Mouse (Mus musculus) intestine, embryonic 16.5 days (tissue): Measurements from ENCODE around the gene Lztfl1. TPM values are rescaled to one million over a fixed set of nuclear protein-coding genes. Genes with fewer than 3 reads are reported as not detected.
"Not testable (repeated sequence)": the region's sequence is repeated elsewhere in the genome, so short reads cannot be mapped to it uniquely, and the experiment has no call there.

Experiments
- ATAC-seq: fragments of 200-750 bp; cut with Nextera tagmentation; 2 replicates; pipeline ENCODE4 v1.8.0; 2017; ENCODE audit warnings: moderate TSS enrichment, moderate library complexity
- H3K27ac ChIP-seq: fragments of 300-500 bp; sonication (generic); 2 replicates; pipeline ENCODE4 v1.5.1; 2014; ENCODE audit warnings: mild to moderate bottlenecking, low read length
- H3K27me3 ChIP-seq: fragments of 300-500 bp; sonication (generic); replicated peaks from 2 replicates; pipeline ENCODE4 v1.6.1; 2014; ENCODE audit warnings: low read length, control low read depth, mixed read lengths; ENCODE audit not compliant: control insufficient read depth, insufficient read depth
- H3K36me3 ChIP-seq: fragments of 300-500 bp; sonication (generic); 2 replicates; pipeline ENCODE4 v1.6.1; 2014; ENCODE audit warnings: low read length, control low read depth; ENCODE audit not compliant: control insufficient read depth, insufficient read depth
- H3K4me1 ChIP-seq: fragments of 300-500 bp; sonication (generic); 2 replicates; pipeline ENCODE4 v1.6.1; 2014; ENCODE audit warnings: low read length, control low read depth, mixed read lengths; ENCODE audit not compliant: control insufficient read depth, insufficient read depth
- H3K4me2 ChIP-seq: fragments of 300-500 bp; sonication (generic); 2 replicates; pipeline ENCODE4 v1.6.1; 2014; ENCODE audit warnings: low read depth, low read length, control low read depth
- H3K4me3 ChIP-seq: fragments of 300-500 bp; sonication (generic); 2 replicates; pipeline ENCODE4 v1.5.1; 2014; ENCODE audit warnings: mild to moderate bottlenecking, low read length
- H3K9ac ChIP-seq: fragments of 300-500 bp; sonication (generic); 2 replicates; pipeline ENCODE4 v1.6.1; 2014; ENCODE audit warnings: low read depth, low read length
- H3K9me3 ChIP-seq: fragments of 300-500 bp; sonication (generic); 2 replicates; pipeline ENCODE4 v1.6.1; 2016; ENCODE audit warnings: low read length, control low read depth; ENCODE audit not compliant: control insufficient read depth
- WGBS: fragments of 180-500 bp; shearing (Covaris S2); extraction: QIAGEN DNeasy Blood & Tissue Kit; methylation state at CpG from one replicate; pipeline ENCODE4 v1.1.7; 2014; 5-methylcytosine and 5-hydroxymethylcytosine counted together
- polyA plus RNA-seq: library from polyadenylated mRNA; unstranded; fragments of >200 nt; fragmentation: Nextera tagmentation; extraction: Ambion mirVana; gene quantifications from 2 replicates; pipeline ENCODE4 v1.2.1, GENCODE M21; 2015

The Lztfl1 gene
- polyA plus RNA-seq, 1 experiment from 2014 or later, result 36.7 TPM

GRCm38 (mm10) chr9:123754333-123754732 is 36.8 kb upstream of the Lztfl1 start:
- ATAC-seq, result no peak
- WGBS, result 87% methylated on average over 4 of the region's 4 CpGs
- Histone ChIP-seq H3K4me3 (no peak overlapping the region), H3K9me3 (no peaks in the 10 kb centered on the region), H3K27ac (no peak overlapping the region), H3K27me3 (no peaks in the 10 kb centered on the region), H3K9ac (no peak overlapping the region), H3K36me3 (no peaks in the 10 kb centered on the region), H3K4me1 (no peaks in the 10 kb centered on the region), H3K4me2 (no peak overlapping the region)

DNA sequence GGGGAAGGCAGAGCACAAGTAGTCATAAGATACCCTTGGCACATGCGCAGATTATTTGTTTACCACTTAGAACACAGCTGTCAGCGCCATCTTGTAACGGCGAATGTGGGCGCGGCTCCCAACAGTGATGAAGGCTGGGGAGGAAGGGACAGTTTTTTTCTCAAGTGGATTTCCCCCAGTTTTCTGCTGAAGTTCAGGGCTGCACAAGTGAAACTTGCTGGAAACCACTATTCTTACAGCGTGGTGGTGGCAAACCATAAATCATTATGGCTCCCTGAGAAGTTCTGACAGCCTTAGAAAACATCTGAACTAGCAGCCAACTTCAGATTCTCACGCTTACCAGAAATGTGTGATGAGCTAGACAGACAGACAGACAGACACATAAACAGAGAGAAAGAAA is 32.2 kb upstream of the Lztfl1 start:
- H3K27ac ChIP-seq, H3K36me3 ChIP-seq, H3K27me3 ChIP-seq, H3K4me3 ChIP-seq, H3K4me1 ChIP-seq, H3K9ac ChIP-seq, H3K4me2 ChIP-seq, H3K9me3 ChIP-seq, ATAC-seq: not testable (repeated sequence)
- WGBS, result 91% methylated on average over 7 of the region's 8 CpGs

DNA sequence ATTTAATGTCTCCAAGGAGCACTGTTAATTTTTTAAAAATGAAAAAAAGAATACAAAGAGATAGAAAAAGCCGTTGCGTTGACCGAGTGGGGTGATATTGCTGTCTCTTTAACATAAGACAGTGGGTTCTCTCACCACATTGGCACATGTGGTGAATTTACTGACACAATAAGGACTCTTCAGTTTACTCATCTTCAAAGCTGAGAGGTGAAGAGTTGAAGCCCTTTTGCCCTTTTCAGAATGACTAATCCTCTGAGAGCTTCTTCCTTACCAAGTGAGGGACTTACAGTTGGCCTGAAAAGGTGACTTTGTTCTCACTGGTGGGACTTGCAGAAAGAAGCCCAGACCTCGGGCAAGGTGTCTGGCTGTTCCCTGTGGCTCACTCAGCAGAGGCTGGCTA is 23.3 kb upstream of the Lztfl1 start:
- Histone ChIP-seq H3K4me2 (no peak overlapping the region), H3K36me3 (no peaks in the 10 kb centered on the region), H3K9me3 (no peaks in the 10 kb centered on the region), H3K27ac (no peak overlapping the region), H3K27me3 (no peaks in the 10 kb centered on the region), H3K9ac (no peak overlapping the region), H3K4me1 (no peaks in the 10 kb centered on the region), H3K4me3 (no peak overlapping the region)
- ATAC-seq, result no peak
- 81% methylated on average over 4 of the region's 4 CpGs for WGBS

GRCm38 (mm10) chr9:123734133-123734532 is 16.6 kb upstream of the Lztfl1 start:
- Histone ChIP-seq H3K27ac (no peak overlapping the region), H3K36me3 (no peaks in the 10 kb centered on the region), H3K4me3 (no peak overlapping the region), H3K4me1 (no peaks in the 10 kb centered on the region), H3K9me3 (no peaks in the 10 kb centered on the region), H3K4me2 (no peak overlapping the region), H3K9ac (no peak overlapping the region), H3K27me3 (no peaks in the 10 kb centered on the region)
- no peak for ATAC-seq
- WGBS, result 74% methylated on average over 3 of the region's 3 CpGs

GRCm38 (mm10) chr9:123731271-123731670 is 13.8 kb upstream of the Lztfl1 start:
- H3K9ac ChIP-seq, result no peak overlapping the region

DNA sequence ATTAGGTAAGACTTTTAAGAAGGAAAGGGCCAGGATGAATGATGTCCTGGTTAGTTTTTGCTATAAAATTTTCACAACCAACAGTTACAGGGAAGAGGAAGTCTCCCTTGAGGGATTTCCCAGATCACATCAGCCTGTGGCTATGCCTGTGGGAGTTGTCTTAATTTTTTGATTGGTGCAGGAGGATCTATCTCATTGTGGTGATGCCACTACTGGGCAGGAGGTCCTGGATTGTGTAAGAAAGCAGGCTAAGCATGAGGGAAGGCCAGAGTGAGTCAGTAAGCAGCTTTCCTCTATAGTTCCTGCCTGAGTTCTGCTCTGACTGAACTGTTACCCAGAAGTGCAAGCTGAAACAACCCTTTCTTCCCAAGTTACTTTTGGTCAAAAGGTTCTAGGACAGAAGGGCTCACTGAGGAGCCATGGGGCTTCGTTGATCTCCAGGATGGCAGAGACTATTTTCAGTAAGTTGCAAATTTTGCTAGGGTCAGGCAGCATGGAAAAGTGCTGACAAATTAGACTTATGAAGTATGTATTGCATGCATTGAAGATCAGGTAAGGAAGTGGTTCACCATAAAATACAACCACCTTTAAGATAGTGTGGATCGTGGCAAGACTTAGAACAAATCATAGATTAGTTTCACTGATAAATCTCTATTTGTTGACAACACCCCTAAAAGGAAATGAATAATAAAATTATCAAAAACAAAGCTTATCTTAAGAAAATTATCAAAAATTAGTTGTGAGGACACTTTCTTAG is 5.4 kb upstream of the Lztfl1 start:
- Histone ChIP-seq H3K27me3 (no peaks in the 10 kb centered on the region; the same call in 1 of the 2 replicates), H3K4me3 (no peak overlapping the region), H3K9ac (no peak overlapping the region), H3K9me3 (no peaks in the 10 kb centered on the region), H3K4me1 (no peaks in the 10 kb centered on the region), H3K36me3 (no peaks in the 10 kb centered on the region), H3K4me2 (no peak overlapping the region), H3K27ac (no peak overlapping the region)
- 68% methylated on average over 2 of the region's 2 CpGs for WGBS
- no peak for ATAC-seq

More at GRCm38 (mm10) chr9:123731271-123731670, 13.8 kb upstream of the Lztfl1 start:
- Histone ChIP-seq H3K27ac (no peak overlapping the region), H3K4me3 (no peak overlapping the region), H3K9me3 (no peaks in the 10 kb centered on the region), H3K4me1 (no peaks in the 10 kb centered on the region), H3K36me3 (no peaks in the 10 kb centered on the region), H3K4me2 (no peak overlapping the region), H3K27me3 (no peaks in the 10 kb centered on the region)
- ATAC-seq, result no peak
- 76% methylated on average over 3 of the region's 3 CpGs for WGBS

DNA sequence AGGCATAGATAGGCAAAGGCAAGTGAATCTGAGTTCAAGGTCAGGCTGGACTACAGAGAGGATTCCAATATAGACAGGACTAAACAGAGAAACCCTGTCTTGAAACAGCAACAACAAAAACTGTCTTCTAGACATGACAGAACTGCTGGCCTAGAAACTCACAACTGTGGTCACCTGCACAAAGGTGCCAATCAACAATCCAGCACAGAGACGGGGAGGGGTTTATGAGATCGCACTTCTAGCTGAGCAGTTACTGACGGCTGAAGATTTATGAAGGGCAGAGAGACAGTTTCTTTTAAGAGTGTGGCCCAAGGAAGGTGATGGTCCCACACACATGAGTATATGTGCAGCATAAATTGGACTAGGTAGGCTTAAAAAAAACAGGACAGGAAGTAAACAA is 1.2 kb downstream of the Lztfl1 start:
- Histone ChIP-seq H3K4me1 (0 out of 2 replicates have a peak, but pooled peaks cover 5% of the 10 kb centered on the region), H3K27me3 (no peaks in the 10 kb centered on the region), H3K36me3 (0 out of 2 replicates have a peak, but pooled peaks cover 2% of the 10 kb centered on the region), H3K27ac (no peak overlapping the region), H3K4me3 (no peak overlapping the region), H3K9ac (no peak overlapping the region), H3K9me3 (no peaks in the 10 kb centered on the region), H3K4me2 (no peak overlapping the region)
- no peak for ATAC-seq
- 31% methylated on average over 3 of the region's 3 CpGs for WGBS

DNA sequence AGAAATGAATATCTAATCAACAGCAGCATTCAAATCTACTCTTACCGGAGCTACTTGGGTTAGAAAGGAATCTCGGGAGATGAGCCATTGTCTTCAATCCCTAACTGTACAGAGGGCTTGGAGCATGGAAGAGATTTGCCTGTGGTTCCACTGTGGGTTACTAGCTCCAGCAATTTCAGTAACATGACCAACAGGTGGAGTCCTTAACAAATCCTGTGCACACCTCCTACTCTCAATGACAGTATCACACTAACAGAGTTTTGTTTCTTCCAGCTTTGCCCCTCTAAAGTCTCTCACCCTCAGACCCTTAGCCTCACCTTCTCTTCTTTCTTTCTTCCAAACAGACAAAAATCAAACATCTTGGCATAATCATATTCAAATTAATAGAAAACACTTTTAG is 4.4 kb downstream of the Lztfl1 start:
- H3K9ac ChIP-seq, result no peak overlapping the region
- no peaks in the 10 kb centered on the region for H3K27me3 ChIP-seq
- 0 out of 2 replicates have a peak, but pooled peaks cover 2% of the 10 kb centered on the region for H3K36me3 ChIP-seq
- whole genome bisulfite sequencing, result 83% methylated on average over 2 of the region's 2 CpGs
- H3K9me3 ChIP-seq, result no peaks in the 10 kb centered on the region
- H3K4me1 ChIP-seq, result 0 out of 2 replicates have a peak, but pooled peaks cover 5% of the 10 kb centered on the region
- no peak for ATAC-seq
- no peak overlapping the region for H3K27ac ChIP-seq
- no peak overlapping the region for H3K4me2 ChIP-seq
- H3K4me3 ChIP-seq, result no peak overlapping the region

DNA sequence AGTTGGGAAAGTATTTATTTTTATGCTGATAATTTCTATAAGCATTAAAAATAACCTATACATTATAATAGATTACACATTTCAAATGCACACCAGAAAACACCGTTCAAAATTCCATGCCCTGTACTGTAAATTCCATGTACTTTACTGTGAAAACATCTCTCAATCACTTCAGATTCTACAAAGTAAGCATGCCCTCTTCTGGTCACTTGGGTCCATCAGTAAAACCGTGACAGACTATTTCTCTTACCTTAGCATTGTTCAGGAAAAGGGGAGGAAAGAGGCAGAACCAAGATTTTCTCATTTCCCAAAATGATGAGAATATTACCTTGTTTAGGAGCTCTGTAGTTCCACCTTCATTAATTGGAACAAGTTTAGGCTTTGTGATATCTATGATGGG is 8.3 kb downstream of the Lztfl1 start:
- no peaks in the 10 kb centered on the region for H3K9me3 ChIP-seq
- H3K4me3 ChIP-seq, result no peak overlapping the region
- 42% methylated on average over 2 of the region's 2 CpGs for WGBS
- H3K36me3 ChIP-seq, result 0 out of 2 replicates have a peak, but pooled peaks cover 2% of the 10 kb centered on the region
- H3K27ac ChIP-seq, result no peak overlapping the region
- no peaks in the 10 kb centered on the region for H3K4me1 ChIP-seq
- no peak overlapping the region for H3K4me2 ChIP-seq
- no peak overlapping the region for H3K9ac ChIP-seq
- no peak for ATAC-seq
- H3K27me3 ChIP-seq, result no peaks in the 10 kb centered on the region

- Histone ChIP-seq H3K4me2 (no peak overlapping the region), H3K9me3 (no peaks in the 10 kb centered on the region), H3K36me3 (no peaks in the 10 kb centered on the region), H3K4me1 (no peaks in the 10 kb centered on the region), H3K4me3 (no peak overlapping the region), H3K27ac (no peak overlapping the region), H3K27me3 (no peaks in the 10 kb centered on the region), H3K9ac (no peak overlapping the region)
- ATAC-seq, result peak; percentile 66; the same call in 1 of the 2 replicates
- 91% methylated on average over 5 of the region's 5 CpGs for WGBS
These were observed 15.7 kb downstream of the Lztfl1 start for GRCm38 (mm10) chr9:123701822-123702221.
